Mouse (Mus musculus): ENCODE data around the gene Nrbp1.
A peak's percentile ranks its signal among the peaks of the same experiment; 100 is the strongest.

The Nrbp1 gene

GRCm38 (mm10) chr5:31240637-31241521 is at the start of gene Nrbp1, which contains the start of gene Gm9970:
TSS of gene Nrbp1 (plus strand) at chr5:31240864.
TSS of gene Gm9970 (minus strand) at chr5:31241232.
- DNase-seq (ENCODE audit: low read depth, low spot score) = peak; percentile 92

GRCm38 (mm10) chr5:31192045-31192938 is 48.4 kb upstream of the Nrbp1 start:
- DNase-seq (ENCODE audit: low read depth, low spot score) = no peak

DNA sequence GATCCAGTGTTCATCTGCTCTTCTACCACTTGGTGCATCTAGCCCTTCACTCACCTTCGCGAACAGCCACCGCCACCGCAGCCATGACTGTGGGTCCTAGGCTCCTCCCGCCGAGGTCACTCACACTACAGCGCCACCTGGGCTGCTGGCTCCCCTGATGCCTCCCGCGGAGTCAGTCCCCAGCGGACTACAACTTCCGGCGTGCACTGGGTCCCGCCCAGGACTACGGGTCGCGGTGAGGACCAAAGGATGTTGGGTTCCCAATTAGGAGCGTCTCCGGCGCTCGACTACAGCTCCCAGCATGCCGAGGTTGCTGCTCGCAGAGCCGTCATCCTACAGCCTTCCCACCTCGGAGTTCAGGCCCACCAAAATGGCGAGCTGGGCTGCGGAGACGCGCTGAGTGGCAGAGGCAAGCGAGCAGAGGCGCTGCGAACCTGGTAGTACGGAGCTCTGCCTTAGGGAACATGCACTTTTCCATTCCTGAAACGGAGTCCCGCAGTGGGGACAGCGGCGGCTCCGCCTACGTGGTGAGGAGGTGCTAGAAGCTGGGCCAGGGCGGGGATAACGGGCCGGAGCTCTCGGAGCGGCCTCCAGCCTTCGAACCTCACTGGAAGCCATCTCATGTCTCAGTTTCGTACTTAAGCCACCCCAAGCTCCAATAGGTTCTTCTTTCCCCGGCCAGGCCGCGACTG is 47.6 kb upstream of the Nrbp1 start, which contains the start of the genes Snx17 and Eif2b4:
Snx17 (plus strand) TSS at position 289 of the 692 bp plus-strand sequence.
Eif2b4 (minus strand) TSS at position 492 of the 692 bp plus-strand sequence.
- peak; percentile 99 for DNase-seq (ENCODE audit: low read depth, low spot score)

DNA sequence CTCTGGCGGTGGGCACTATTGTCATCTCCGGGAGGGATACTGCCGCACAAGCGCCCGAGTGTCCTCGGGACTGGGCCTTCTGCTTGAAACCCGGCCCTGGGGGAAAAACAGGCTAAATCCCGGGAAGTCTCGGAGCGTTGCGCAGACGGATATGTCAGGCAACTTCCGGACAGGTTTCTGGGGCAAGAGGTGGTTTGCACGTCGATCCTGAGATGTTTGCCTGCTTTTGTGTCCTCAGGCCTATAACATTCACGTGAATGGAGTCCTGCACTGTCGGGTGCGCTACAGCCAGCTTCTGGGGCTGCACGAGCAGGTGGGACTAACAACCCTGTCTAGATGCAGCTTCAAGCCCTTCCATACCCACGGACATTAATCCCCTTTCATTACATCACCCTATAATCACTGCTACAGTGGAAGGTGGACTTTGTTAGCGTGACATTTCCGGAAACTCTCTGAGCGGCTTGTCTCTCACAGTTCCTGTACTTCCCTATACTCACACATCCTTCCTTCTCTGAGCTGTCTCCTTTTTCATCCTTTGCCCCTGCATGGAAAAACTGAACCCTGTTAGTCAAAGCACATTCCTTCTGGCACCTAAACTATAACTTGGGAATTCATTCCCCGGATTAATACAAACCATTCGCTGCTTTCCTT is 46.9 kb upstream of the Nrbp1 start:
- no peak for DNase-seq (ENCODE audit: low read depth, low spot score)

DNA sequence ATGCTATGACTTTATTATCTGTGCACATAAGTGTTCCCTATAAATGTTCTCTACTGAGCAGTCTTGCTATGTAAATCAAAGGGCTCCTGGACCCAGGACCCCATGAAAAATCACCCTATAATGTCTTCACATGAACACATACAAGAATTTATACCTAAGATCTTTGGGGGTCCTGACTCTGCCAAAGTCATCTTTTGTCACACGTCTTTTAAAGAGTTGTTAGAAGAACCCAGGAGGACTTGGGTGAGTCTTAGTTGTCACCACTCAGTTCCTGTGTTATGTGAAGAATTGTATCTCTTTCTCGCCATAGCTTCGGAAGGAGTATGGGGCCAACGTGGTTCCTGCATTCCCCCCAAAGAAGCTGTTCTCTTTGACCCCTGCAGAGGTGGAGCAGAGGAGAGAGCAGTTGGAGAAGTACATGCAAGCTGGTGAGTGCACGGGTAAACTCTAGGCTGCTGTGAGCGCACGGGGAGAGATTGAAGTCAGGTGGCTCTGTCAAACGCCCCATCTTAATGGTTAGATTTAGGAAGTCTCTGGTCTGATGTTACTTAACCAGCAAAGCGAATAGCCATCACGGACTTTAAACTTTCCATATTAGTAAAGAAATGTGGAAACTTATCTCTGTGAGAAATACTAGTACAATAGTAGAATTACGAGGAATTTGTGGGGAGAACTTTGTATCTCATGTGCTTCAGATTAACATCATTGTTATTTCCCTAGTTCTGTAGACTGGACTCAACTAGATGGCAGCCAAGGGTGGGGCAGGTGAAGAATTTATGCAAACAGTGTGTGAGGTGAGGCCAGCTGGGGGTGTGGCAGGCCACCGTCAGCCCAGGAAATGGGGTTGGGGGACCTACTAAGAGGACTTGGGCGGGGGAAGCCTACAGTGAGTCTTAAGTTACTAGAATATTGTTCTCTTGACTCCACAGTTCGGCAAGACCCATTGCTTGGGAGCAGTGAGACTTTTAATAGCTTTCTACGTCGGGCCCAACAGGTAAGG is 45.9 kb upstream of the Nrbp1 start:
- DNase-seq (ENCODE audit: low read depth, low spot score) = peak; percentile 76

DNA sequence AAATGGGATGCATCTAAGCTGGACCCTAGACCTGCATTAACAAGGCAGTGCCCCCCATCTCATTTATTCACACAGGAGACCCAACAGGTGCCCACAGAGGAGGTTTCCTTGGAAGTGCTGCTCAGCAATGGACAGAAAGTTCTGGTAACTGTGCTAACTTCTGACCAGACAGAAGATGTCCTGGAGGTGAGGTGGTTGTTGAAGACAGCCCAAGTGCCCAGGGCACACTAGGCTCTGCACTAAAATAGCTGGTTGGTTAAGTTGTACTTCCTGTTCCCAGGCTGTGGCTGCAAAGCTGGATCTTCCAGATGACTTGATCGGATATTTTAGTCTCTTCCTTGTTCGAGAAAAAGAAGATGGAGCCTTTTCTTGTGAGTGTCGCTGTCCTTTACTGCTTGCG is 45.0 kb upstream of the Nrbp1 start:
- no peak for DNase-seq (ENCODE audit: low read depth, low spot score)

GRCm38 (mm10) chr5:31196207-31196606 is 44.5 kb upstream of the Nrbp1 start:
- no peak for DNase-seq (ENCODE audit: low read depth, low spot score)

DNA sequence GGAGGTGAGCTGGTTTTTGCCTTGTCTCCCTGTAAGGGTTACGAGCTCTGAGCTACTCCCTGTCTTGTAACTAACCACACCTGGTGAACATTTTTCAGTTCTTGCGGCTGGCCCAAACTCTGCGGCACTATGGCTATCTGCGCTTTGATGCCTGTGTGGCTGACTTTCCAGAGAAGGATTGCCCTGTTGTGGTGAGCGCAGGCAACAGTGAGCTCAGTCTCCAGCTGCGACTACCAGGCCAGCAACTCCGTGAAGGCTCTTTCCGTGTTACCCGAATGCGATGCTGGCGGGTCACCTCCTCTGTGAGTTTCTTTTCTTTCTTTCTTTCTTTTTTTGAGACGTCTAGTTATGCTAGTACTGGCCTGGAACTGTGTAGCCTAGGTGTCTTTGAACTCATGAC is 43.6 kb upstream of the Nrbp1 start:
- DNase-seq (ENCODE audit: low read depth, low spot score) = no peak

DNA sequence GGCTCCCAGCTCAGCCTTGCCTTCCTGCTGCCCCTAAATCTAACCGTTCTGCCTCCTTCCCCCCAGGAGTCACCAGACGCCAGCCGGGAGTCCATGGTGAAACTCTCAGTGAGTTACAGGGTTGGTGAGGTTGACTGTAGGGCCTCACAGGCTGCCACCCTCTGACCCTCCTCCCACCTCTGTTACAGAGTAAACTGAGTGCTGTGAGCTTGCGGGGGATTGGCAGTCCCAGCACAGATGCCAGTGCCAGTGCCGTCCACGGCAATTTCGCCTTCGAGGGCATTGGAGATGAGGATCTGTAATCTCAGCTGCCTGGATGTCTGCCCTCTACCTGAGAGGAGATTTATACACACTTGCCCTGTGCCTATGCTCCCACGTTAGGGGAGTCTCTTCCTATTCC is 42.5 kb upstream of the Nrbp1 start:
- DNase-seq (ENCODE audit: low read depth, low spot score) = no peak

- DNase-seq (ENCODE audit: low read depth, low spot score) = no peak
These were observed 41.9 kb upstream of the Nrbp1 start for GRCm38 (mm10) chr5:31198616-31199320.

GRCm38 (mm10) chr5:31199321-31199892 is 41.3 kb upstream of the Nrbp1 start:
- no peak for DNase-seq (ENCODE audit: low read depth, low spot score)

DNA sequence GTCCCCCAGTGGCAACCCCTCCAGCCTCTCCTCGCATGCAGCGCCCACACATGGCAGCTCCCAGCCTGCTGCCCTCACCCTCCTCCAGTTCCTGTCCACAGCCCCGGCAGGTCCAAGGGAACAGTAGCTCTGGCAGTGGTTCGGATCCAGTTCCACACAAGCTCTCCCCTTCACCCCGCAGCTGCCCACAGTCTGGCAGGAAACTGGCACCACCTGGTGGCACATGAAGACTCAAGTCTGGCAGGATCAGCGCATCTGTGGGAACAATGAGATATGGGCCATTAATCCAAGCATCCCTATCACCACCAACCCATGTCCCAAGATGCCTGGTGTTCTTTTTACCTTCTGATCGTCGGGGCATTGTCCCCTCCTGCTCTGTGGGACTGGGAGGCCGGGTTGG is 40.8 kb upstream of the Nrbp1 start:
- no peak for DNase-seq (ENCODE audit: low read depth, low spot score)

DNA sequence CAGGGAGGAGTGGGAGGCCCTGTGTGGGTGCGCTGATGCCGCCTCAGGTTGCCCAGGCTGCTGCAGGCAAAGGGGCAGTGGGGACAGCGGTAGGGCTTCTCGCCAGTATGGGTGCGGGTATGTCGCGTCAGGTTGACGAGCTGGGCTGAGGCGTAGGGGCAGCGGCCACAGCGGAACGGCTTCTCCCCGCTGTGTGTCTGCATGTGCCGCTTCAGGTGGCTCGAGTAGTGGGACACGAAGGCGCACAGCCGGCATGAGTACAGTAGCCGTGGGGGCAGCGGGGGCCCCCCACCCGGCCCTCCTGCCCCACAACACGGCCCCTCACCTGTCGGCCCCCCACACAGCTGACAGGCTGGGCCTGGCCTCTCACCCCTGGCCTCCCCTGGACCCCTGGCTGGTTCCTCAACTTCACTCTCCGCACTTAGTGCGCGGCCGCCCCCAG is 40.3 kb upstream of the Nrbp1 start:
- no peak for DNase-seq (ENCODE audit: low read depth, low spot score)

DNA sequence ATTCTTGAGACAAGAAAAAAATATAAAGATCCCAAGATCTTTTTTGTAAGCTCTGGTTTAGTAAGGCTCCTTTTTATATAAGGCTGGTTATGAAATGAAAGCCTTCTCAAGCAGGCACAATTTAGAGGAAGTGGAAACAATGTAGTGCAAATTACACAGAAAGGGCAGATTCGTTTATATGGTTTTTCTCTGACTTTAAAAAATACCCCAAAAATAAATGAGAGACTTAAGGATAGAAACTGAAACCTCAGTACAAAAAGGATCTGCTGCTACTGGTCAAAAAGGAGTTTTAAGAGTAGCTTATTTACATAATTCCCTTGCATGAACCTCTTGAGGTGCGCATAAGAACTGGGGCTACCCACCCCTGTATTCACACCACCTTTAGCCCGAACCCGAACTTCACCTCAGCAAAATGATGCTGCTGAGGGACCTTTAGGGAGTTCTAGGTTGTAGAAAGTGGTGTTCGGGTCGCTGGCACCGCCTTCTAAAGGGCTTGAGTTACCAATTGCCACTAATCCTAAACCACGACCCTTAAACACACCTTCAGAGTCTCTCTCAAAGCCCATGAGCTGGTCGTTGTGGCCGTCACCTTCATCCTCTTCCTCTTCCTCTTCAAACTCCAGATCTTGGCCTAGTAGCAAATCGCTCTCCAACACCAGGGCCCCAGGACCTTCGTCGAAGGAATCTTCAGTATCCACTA is 39.5 kb upstream of the Nrbp1 start:
- DNase-seq (ENCODE audit: low read depth, low spot score) = no peak

GRCm38 (mm10) chr5:31201742-31202590 is 38.7 kb upstream of the Nrbp1 start, which contains the start of gene Zfp513:
TSS of gene Zfp513 (minus strand) at chr5:31202303.
- DNase-seq (ENCODE audit: low read depth, low spot score) = peak; percentile 99

DNA sequence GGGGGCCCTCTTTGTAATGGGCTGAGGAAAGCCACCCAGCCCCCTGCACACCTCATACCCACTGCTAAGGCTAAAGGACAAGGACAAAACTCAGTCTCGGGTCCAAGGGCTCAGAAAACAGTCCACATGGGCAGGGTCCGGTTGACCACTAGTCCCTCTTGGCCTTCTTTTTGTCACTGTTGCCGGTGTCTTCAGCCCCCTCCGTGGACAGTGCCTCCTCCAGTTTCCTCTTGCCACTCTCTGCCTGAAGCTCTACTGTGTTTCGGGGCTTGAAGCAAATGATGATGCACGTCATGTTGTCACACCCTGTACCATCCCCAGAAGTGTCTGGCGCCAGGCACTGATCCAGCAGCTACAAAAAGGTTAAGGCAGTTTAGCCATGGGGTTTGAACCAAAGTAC is 37.7 kb upstream of the Nrbp1 start:
- DNase-seq (ENCODE audit: low read depth, low spot score) = no peak

DNA sequence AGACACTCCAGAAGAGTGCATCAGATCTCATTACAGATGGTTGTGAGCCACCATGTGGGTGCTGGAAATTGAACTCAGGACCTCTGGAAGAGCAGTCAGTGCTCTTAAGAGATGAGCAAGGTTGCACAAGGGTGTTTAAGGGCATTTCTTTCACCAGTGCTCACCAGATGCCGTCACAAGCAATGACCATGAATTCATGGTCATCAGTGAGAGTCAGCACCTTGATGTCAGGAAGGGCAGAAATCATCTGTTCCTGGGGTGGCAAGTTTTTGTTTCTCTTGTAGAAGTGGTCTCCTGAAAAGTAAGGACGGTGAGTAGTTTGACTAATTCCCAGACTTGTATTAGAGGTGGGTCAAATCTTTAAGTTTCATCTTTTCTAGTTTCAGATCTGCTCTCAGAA is 36.8 kb upstream of the Nrbp1 start:
- DNase-seq (ENCODE audit: low read depth, low spot score) = no peak

Measured in ES-CJ7 (cell line).